In the genomic region with DNA sequence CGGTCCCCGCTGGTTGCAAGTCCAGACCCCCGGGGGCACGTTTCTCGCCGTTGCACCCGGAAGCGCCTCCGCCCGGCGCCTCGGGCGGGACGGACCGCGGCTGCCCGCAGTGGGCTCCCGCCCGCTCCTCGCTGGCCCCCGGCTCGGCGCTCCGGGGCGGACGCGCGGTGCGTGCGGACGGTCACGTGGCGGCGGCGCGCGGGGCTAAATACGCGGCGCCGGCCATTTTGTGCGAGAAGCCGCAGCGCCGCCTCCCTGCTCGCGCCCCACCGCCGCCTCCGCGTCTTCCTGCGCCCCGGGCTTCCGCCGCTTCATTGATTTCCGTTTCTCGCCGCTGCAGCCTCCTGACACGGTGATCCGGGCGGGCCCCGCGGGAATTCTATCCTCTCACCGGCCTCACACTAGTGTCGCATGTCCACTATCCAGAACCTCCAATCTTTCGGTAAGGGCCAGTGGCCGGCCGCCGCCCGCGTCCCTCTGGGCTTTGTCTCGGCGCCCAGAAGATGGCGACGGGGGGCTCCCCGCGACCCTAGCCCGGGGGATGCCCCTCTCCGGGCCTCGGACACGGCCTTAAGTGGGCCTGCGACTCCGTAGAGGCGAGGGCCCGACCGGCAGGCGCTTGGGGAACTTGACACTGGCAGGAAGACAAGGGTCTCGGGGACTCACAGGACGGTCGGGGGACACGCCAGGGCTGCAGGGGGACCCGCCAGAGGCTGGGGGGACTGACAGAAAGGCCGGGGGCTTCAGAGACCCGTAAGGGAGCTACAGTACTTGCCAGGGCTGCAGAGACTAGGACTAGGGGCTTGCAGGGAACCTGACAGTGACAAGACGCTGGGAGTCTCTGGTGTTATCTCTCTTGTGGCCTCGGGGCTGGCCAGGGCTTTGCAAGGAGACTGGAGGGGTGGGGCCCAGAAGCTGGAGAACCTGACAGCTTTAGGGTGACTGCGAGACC, we compare ENCODE assay signal across 8 mouse cellular contexts. TPM values are rescaled to one million over a fixed set of nuclear protein-coding genes. Genes with fewer than 3 reads are reported as not detected.
DNase-seq lines count a peak whose midpoint lies in the region; ATAC-seq and TF ChIP-seq lines count a peak whose summit lies in the region.

No protein-coding gene starts in this region.

- peaks cover 26% of the 10 kb centered on the region for H3K36me3 ChIP-seq in embryonic facial prominence, embryonic 14.5 days (ENCODE audit: control insufficient read depth, insufficient read depth, low read length)
- H3K36me3 ChIP-seq in heart, embryonic 10.5 days = peaks cover 27% of the 10 kb centered on the region
- peaks cover 26% of the 10 kb centered on the region for H3K36me3 ChIP-seq in kidney, embryonic 15.5 days
- H3K36me3 ChIP-seq in limb, embryonic 15.5 days = peaks cover 26% of the 10 kb centered on the region
- peaks cover 18% of the 10 kb centered on the region for H3K36me3 ChIP-seq in midbrain, postnatal 0 days (ENCODE audit: insufficient read depth, low read length)

- no peaks in the 10 kb centered on the region for H3K9me3 ChIP-seq in embryonic facial prominence, embryonic 14.5 days (ENCODE audit: control insufficient read depth, low read length)
- no peaks in the 10 kb centered on the region for H3K9me3 ChIP-seq in heart, embryonic 10.5 days
- no peaks in the 10 kb centered on the region for H3K9me3 ChIP-seq in kidney, embryonic 15.5 days (replicated peaks)
- no peaks in the 10 kb centered on the region for H3K9me3 ChIP-seq in limb, embryonic 15.5 days
- H3K9me3 ChIP-seq in midbrain, postnatal 0 days (ENCODE audit: low read length) = no peaks in the 10 kb centered on the region

- H3K27me3 ChIP-seq in embryonic facial prominence, embryonic 14.5 days (replicated peaks; ENCODE audit: control insufficient read depth, insufficient read depth, low read length) = no peaks in the 10 kb centered on the region
- H3K27me3 ChIP-seq in heart, embryonic 10.5 days (ENCODE audit: insufficient read depth, poor library complexity, severe bottlenecking) = no peaks in the 10 kb centered on the region
- H3K27me3 ChIP-seq in kidney, embryonic 15.5 days = no peaks in the 10 kb centered on the region
- no peaks in the 10 kb centered on the region for H3K27me3 ChIP-seq in limb, embryonic 15.5 days
- H3K27me3 ChIP-seq in midbrain, postnatal 0 days (ENCODE audit: insufficient read depth, low read length) = no peaks in the 10 kb centered on the region

- H3K27ac ChIP-seq in embryonic facial prominence, embryonic 14.5 days (replicated peaks; ENCODE audit: low read depth, low read length) = peak overlapping the region; percentile 89
- peak overlapping the region; percentile 100 for H3K27ac ChIP-seq in heart, embryonic 10.5 days
- H3K27ac ChIP-seq in kidney, embryonic 15.5 days = peak overlapping the region; percentile 93
- peak overlapping the region; percentile 92 for H3K27ac ChIP-seq in limb, embryonic 15.5 days
- H3K27ac ChIP-seq in midbrain, postnatal 0 days (ENCODE audit: low read depth, low read length) = peak overlapping the region; percentile 91

- peak; percentile 55 for DNase-seq in 3T3-L1 (ENCODE audit: low read depth, low spot score)
- DNase-seq in adrenal gland, postnatal 4 days (ENCODE audit: low spot score in 2 of 2) = peak; percentile 53 to 61
- peak; percentile 90 for DNase-seq in embryonic facial prominence, embryonic 14.5 days (ENCODE audit: low spot score)
- peak; percentile 91 for DNase-seq in heart, embryonic 10.5 days (ENCODE audit: low spot score)
- peak; percentile 87 for DNase-seq in midbrain, postnatal 0 days (ENCODE audit: low spot score)
- DNase-seq in spleen, postnatal 14 days (ENCODE audit: low spot score in 2 of 2) = peak; percentile 55 to 69

- peak overlapping the region; percentile 99 for H3K9ac ChIP-seq in embryonic facial prominence, embryonic 14.5 days (ENCODE audit: low read depth, low read length)
- H3K9ac ChIP-seq in kidney, embryonic 15.5 days = peak overlapping the region; percentile 97
- peak overlapping the region; percentile 99 for H3K9ac ChIP-seq in limb, embryonic 15.5 days
- H3K9ac ChIP-seq in midbrain, postnatal 0 days (replicated peaks; ENCODE audit: low read length, poor library complexity, severe bottlenecking) = peak overlapping the region; percentile 98

- no peak for TF ChIP-seq CTCF in midbrain, postnatal 0 days (IDR thresholded peaks at IDR 0.05)

- under 1% methylated on average over 16 of the region's 97 CpGs for WGBS in embryonic facial prominence, embryonic 14.5 days
- under 1% methylated on average over 96 of the region's 97 CpGs for WGBS in heart, embryonic 10.5 days
- WGBS in kidney, embryonic 15.5 days = under 1% methylated on average over 95 of the region's 97 CpGs
- under 1% methylated on average over 71 of the region's 97 CpGs for WGBS in limb, embryonic 15.5 days
- WGBS in midbrain, postnatal 0 days = under 1% methylated on average over 71 of the region's 97 CpGs

- H3K4me1 ChIP-seq in embryonic facial prominence, embryonic 14.5 days (ENCODE audit: control insufficient read depth, insufficient read depth, low read length) = peaks cover 6% of the 10 kb centered on the region; the same call in 1 of the 2 replicates
- peaks cover 14% of the 10 kb centered on the region for H3K4me1 ChIP-seq in heart, embryonic 10.5 days
- H3K4me1 ChIP-seq in kidney, embryonic 15.5 days = peaks cover 18% of the 10 kb centered on the region
- peaks cover 17% of the 10 kb centered on the region for H3K4me1 ChIP-seq in limb, embryonic 15.5 days
- 0 out of 2 replicates have a peak, but pooled peaks cover 5% of the 10 kb centered on the region for H3K4me1 ChIP-seq in midbrain, postnatal 0 days (ENCODE audit: insufficient read depth, low read length)

- H3K4me2 ChIP-seq in embryonic facial prominence, embryonic 14.5 days (ENCODE audit: low read depth, low read length) = peak overlapping the region; percentile 91
- H3K4me2 ChIP-seq in kidney, embryonic 15.5 days = peak overlapping the region; percentile 92
- H3K4me2 ChIP-seq in limb, embryonic 15.5 days = peak overlapping the region; percentile 61
- peak overlapping the region; percentile 83 for H3K4me2 ChIP-seq in midbrain, postnatal 0 days (ENCODE audit: low read depth, low read length, poor library complexity, severe bottlenecking)

- ATAC-seq in embryonic facial prominence, embryonic 14.5 days (ENCODE audit: low read depth) = peak; percentile 80
- ATAC-seq in kidney, embryonic 15.5 days (replicated peaks; ENCODE audit: low FRiP score) = peak; percentile 86
- peak; percentile 77 for ATAC-seq in limb, embryonic 15.5 days (ENCODE audit: insufficient number of reproducible peaks, low FRiP score, low TSS enrichment, low read depth)
- ATAC-seq in midbrain, postnatal 0 days (ENCODE audit: low FRiP score) = peak; percentile 81

- peak overlapping the region; percentile 99 for H3K4me3 ChIP-seq in embryonic facial prominence, embryonic 14.5 days (ENCODE audit: low read depth, low read length)
- H3K4me3 ChIP-seq in heart, embryonic 10.5 days = peak overlapping the region; percentile 98
- H3K4me3 ChIP-seq in kidney, embryonic 15.5 days (replicated peaks) = peak overlapping the region; percentile 78
- H3K4me3 ChIP-seq in limb, embryonic 15.5 days = peak overlapping the region; percentile 99
- H3K4me3 ChIP-seq in midbrain, postnatal 0 days (ENCODE audit: low read depth, low read length) = peak overlapping the region; percentile 91

RNA-seq across cellular contexts. Expression of gene Eif1b, which starts 0.6 kb away (rescaled TPM):
- 10 to 100 TPM; 59.4 to 60.4 TPM for total RNA-seq in adrenal gland, postnatal 4 days (2021)
- 160 and 166 TPM in 2 replicates for polyA plus RNA-seq in embryonic facial prominence, embryonic 14.5 days (2014; fragmentation: Nextera tagmentation; extraction: Ambion mirVana)
- 136 and 146 TPM in 2 replicates for polyA plus RNA-seq in heart, embryonic 10.5 days (2016; fragmentation: Nextera tagmentation; extraction: Ambion mirVana)
- polyA plus RNA-seq in kidney, embryonic 15.5 days (2015; fragmentation: Nextera tagmentation; extraction: Ambion mirVana) = 158 and 175 TPM in 2 replicates
- 151 and 155 TPM in 2 replicates for polyA plus RNA-seq in limb, embryonic 15.5 days (2015; fragmentation: Nextera tagmentation; extraction: Ambion mirVana)
- total RNA-seq in midbrain, postnatal 0 days (2014; rRNA removed) = 80.8 and 96.6 TPM in 2 replicates
- 345 and 380 TPM in 2 replicates for polyA plus RNA-seq in midbrain, postnatal 0 days (2015; fragmentation: Nextera tagmentation; extraction: Ambion mirVana)

RNA-seq across cellular contexts. Expression of gene Entpd3, which starts 46.9 kb away (rescaled TPM):
- 1 to 10 TPM in 1 of 2 experiments, under 1 TPM in 1; 0.68 to 2.2 TPM for total RNA-seq in adrenal gland, postnatal 4 days (2021)
- polyA plus RNA-seq in embryonic facial prominence, embryonic 14.5 days (2014; fragmentation: Nextera tagmentation; extraction: Ambion mirVana) = 6.9 and 10.0 TPM in 2 replicates
- 0.14 and 0.15 TPM in 2 replicates for polyA plus RNA-seq in heart, embryonic 10.5 days (2016; fragmentation: Nextera tagmentation; extraction: Ambion mirVana)
- 1.5 and 2.0 TPM in 2 replicates for polyA plus RNA-seq in kidney, embryonic 15.5 days (2015; fragmentation: Nextera tagmentation; extraction: Ambion mirVana)
- polyA plus RNA-seq in limb, embryonic 15.5 days (2015; fragmentation: Nextera tagmentation; extraction: Ambion mirVana) = 2.1 and 2.8 TPM in 2 replicates
- total RNA-seq in midbrain, postnatal 0 days (2014; rRNA removed) = 6.9 and 9.0 TPM in 2 replicates
- polyA plus RNA-seq in midbrain, postnatal 0 days (2015; fragmentation: Nextera tagmentation; extraction: Ambion mirVana) = 4.7 and 5.2 TPM in 2 replicates

Comparison
In these comparisons a context has a peak if more than half of its experiments do, and no peak if none do; other contexts are left out.
1. Peak in every context shown above with its lines: DNase-seq, ATAC-seq, H3K4me3 ChIP-seq and H3K27ac ChIP-seq.